Mouse (Mus musculus) stomach, embryonic 15.5 days (tissue): ENCODE data around the gene Hexa. TPM values are rescaled to one million over a fixed set of nuclear protein-coding genes. Genes with fewer than 3 reads are reported as not detected.

Experiments
- ATAC-seq: fragments of 200-750 bp; cut with Nextera tagmentation; 2 replicates; pipeline ENCODE4 v1.8.0; 2017; ENCODE audit warnings: low read depth, moderate number of reproducible peaks, moderate TSS enrichment; ENCODE audit not compliant: insufficient read depth, low FRiP score
- H3K27ac ChIP-seq: fragments of 300-500 bp; sonication (generic); 2 replicates; pipeline ENCODE4 v1.5.1; 2015; ENCODE audit warnings: mild to moderate bottlenecking, inconsistent platforms
- H3K27me3 ChIP-seq: fragments of 300-500 bp; sonication (generic); replicated peaks from 2 replicates; pipeline ENCODE4 v1.6.1; 2015; ENCODE audit warnings: inconsistent platforms
- H3K36me3 ChIP-seq: fragments of 300-500 bp; sonication (generic); 2 replicates; pipeline ENCODE4 v1.6.1; 2015; ENCODE audit warnings: inconsistent platforms
- H3K4me1 ChIP-seq: fragments of 300-500 bp; sonication (generic); 2 replicates; pipeline ENCODE4 v1.6.1; 2015; ENCODE audit warnings: inconsistent platforms
- H3K4me2 ChIP-seq: fragments of 300-500 bp; sonication (generic); 2 replicates; pipeline ENCODE4 v1.6.1; 2015; ENCODE audit warnings: mild to moderate bottlenecking, inconsistent platforms
- H3K4me3 ChIP-seq: fragments of 300-500 bp; sonication (generic); replicated peaks from 2 replicates; pipeline ENCODE4 v1.5.1; 2015; ENCODE audit warnings: inconsistent platforms
- H3K9ac ChIP-seq: fragments of 300-500 bp; sonication (generic); 2 replicates; pipeline ENCODE4 v1.6.1; 2015; ENCODE audit warnings: inconsistent platforms
- H3K9me3 ChIP-seq: fragments of 300-500 bp; sonication (generic); 2 replicates; pipeline ENCODE4 v1.6.1; 2016; ENCODE audit warnings: inconsistent platforms
- WGBS: fragments of 180-500 bp; shearing (Covaris S2); methylation state at CpG from one replicate; pipeline ENCODE4 v1.1.7; 2015; 5-methylcytosine and 5-hydroxymethylcytosine counted together
- polyA plus RNA-seq: library from polyadenylated mRNA; unstranded; fragments of >200 nt; fragmentation: Nextera tagmentation; extraction: Ambion mirVana; gene quantifications from 2 replicates; pipeline ENCODE4 v1.2.1, GENCODE M21; 2015

Hexa gene
- polyA plus RNA-seq, 1 experiment from 2014 or later = 77.4 TPM

DNA sequence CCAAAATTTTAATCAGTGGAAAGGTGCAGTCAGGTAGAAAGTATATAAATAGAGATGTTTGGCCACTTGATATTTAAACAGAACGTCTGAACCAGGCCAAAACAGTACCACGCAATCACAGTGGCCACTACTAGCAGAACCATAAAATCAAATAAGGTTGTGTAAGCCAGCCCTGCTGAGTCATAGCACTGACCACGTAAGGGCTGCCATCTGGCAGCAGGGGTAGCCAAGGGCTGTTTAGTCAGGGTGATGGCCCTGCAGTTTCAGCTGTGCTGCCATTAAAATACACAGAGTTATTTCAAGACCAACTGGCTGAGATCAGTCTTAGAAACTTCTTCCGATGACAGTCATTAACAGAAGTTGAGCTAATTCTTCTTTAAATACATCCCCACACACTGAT, 5.5 kb upstream of the Hexa start:
- Histone ChIP-seq H3K27ac (no peak overlapping the region), H3K4me2 (no peak overlapping the region), H3K27me3 (no peaks in the 10 kb centered on the region), H3K4me3 (no peak overlapping the region), H3K36me3 (no peaks in the 10 kb centered on the region), H3K4me1 (no peaks in the 10 kb centered on the region), H3K9ac (no peak overlapping the region), H3K9me3 (no peaks in the 10 kb centered on the region)
- no peak for ATAC-seq
- 71% methylated on average over 4 of the region's 4 CpGs for WGBS

GRCm38 (mm10) chr9:59537651-59538050, 1.7 kb upstream of the Hexa start:
- H3K36me3 ChIP-seq = no peaks in the 10 kb centered on the region
- H3K4me1 ChIP-seq = no peaks in the 10 kb centered on the region
- H3K27ac ChIP-seq = no peak overlapping the region
- H3K4me2 ChIP-seq = no peak overlapping the region
- H3K9ac ChIP-seq = no peak overlapping the region
- ATAC-seq = no peak
- H3K9me3 ChIP-seq = no peaks in the 10 kb centered on the region
- H3K4me3 ChIP-seq = no peak overlapping the region
- no peaks in the 10 kb centered on the region for H3K27me3 ChIP-seq
- 78% methylated on average over 3 of the region's 3 CpGs for WGBS

- Histone ChIP-seq H3K9ac (no peak overlapping the region), H3K9me3 (no peaks in the 10 kb centered on the region), H3K4me1 (no peaks in the 10 kb centered on the region), H3K27me3 (no peaks in the 10 kb centered on the region), H3K27ac (no peak overlapping the region), H3K4me3 (no peak overlapping the region; the same call in 1 of the 2 replicates), H3K36me3 (no peaks in the 10 kb centered on the region), H3K4me2 (no peak overlapping the region)
- ATAC-seq = no peak
- WGBS = 89% methylated on average over 6 of the region's 6 CpGs
These were observed 2.3 kb downstream of the Hexa start for GRCm38 (mm10) chr9:59541617-59542016.

DNA sequence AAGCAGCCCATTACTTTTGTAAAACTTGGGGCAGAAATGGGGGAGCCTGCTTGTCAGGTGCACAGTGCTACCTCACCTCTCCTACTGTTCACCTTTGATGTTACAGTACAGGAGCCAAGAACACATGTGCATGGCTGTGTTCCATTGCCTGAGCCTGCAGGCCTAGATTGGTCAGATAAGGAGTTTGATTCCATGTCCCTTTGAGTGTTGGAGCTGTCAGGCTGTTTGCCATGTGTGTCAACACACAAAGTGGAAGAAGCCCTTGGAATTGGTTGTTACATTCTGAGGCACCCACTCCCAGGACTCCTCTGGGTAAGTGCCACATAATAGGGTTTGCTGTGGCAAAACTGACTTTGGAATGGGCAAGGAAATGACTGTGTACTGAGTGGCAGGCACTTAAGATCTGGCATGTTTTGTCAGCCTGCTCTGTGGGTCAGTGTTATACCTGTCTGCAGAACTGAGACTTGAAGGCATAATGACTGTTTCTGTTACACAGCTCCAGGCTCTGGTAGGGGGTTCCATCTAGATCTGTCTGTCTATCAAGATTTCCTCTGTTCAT, 3.5 kb downstream of the Hexa start:
- H3K9ac ChIP-seq = no peak overlapping the region
- no peaks in the 10 kb centered on the region for H3K27me3 ChIP-seq
- no peaks in the 10 kb centered on the region for H3K9me3 ChIP-seq
- no peak overlapping the region for H3K4me3 ChIP-seq
- H3K4me2 ChIP-seq = no peak overlapping the region
- ATAC-seq = no peak
- H3K27ac ChIP-seq = no peak overlapping the region
- no peaks in the 10 kb centered on the region for H3K36me3 ChIP-seq
- no peaks in the 10 kb centered on the region for H3K4me1 ChIP-seq

DNA sequence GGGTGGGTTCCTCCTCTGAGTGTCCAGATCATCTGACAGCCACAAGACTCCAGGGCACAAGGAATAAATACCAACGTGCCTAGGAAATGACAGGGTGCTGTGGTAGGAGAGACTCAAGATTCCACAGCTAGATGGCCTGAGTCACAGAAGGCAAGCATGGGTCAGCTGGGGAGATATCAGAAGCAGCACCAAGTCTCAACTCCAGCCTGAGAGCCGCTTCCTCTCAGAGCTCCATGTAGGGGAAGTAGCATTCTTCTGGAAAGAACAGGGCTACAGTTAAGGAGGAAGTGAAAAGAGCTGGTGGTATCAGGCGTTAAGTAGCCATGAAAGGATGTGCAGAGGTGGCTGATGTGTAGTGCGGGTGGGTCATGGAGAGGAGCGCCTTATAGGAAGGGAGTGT, 5.4 kb downstream of the Hexa start:
- 72% methylated on average over 5 of the region's 5 CpGs for WGBS

DNA sequence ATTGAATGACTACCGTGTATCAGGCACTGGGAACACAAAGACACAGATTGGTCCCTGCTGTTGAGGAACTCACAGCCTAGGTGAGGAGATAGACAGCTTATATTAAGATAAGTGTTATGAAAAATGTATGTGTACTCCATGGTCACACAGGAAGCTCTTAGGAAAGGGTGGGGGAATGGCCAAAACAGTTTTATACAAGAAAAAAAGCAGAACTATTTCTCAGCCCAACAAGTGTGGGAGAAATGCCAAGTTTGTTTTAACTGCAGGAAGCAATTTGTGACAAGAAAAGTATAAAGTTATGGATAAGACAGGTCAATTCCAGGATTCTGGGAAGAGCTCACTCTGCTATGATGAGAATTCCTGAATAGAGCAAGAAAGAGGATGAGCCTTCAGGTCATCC, 8.5 kb downstream of the Hexa start:
- ATAC-seq = no peak
- H3K4me2 ChIP-seq = no peak overlapping the region
- no peaks in the 10 kb centered on the region for H3K4me1 ChIP-seq
- no peaks in the 10 kb centered on the region for H3K27me3 ChIP-seq
- WGBS = 87% methylated on average over 1 of the region's 1 CpGs
- H3K36me3 ChIP-seq = no peaks in the 10 kb centered on the region
- no peak overlapping the region for H3K9ac ChIP-seq
- no peak overlapping the region for H3K27ac ChIP-seq
- no peak overlapping the region for H3K4me3 ChIP-seq
- H3K9me3 ChIP-seq = no peaks in the 10 kb centered on the region

More for the DNA sequence above, 5.4 kb downstream of the Hexa start:
- no peaks in the 10 kb centered on the region for H3K9me3 ChIP-seq
- no peak overlapping the region for H3K4me3 ChIP-seq
- H3K36me3 ChIP-seq = no peaks in the 10 kb centered on the region
- H3K9ac ChIP-seq = no peak overlapping the region
- H3K4me2 ChIP-seq = no peak overlapping the region
- H3K27ac ChIP-seq = no peak overlapping the region
- no peaks in the 10 kb centered on the region for H3K4me1 ChIP-seq
- no peaks in the 10 kb centered on the region for H3K27me3 ChIP-seq
- no peak for ATAC-seq

DNA sequence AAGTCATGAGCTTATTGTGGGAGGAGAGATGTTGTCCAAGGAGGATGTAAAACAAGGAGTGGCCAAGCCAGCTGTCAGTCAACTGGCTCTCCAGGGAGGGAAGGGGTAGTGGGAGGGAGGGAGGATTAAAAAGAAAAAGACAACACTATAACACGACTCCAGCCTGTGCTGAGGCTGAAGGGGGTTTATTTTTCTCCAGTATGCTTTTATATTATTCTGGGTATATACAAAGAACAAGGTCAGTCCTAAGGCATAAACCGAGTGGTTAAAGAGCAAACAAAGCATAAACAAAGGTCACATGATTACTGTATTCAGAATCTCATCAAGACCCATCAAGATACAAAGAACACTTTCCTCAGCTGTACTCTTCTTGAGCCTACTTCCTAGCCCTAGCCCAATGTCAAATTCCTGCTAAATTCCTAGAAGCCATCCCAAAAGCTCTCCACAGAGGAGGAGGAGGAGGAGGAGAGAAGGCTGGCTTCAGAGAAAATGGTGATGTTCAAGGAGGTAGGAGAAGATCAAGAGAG, 9.7 kb downstream of the Hexa start:
- no peak overlapping the region for H3K9ac ChIP-seq
- no peak overlapping the region for H3K27ac ChIP-seq
- no peaks in the 10 kb centered on the region for H3K36me3 ChIP-seq
- no peak overlapping the region for H3K4me3 ChIP-seq
- H3K27me3 ChIP-seq = no peaks in the 10 kb centered on the region
- no peak overlapping the region for H3K4me2 ChIP-seq
- ATAC-seq = no peak
- H3K4me1 ChIP-seq = no peaks in the 10 kb centered on the region
- WGBS = 55% methylated on average over 2 of the region's 2 CpGs
- no peaks in the 10 kb centered on the region for H3K9me3 ChIP-seq

GRCm38 (mm10) chr9:59550077-59550476, 10.7 kb downstream of the Hexa start:
- no peaks in the 10 kb centered on the region for H3K9me3 ChIP-seq
- H3K4me2 ChIP-seq = no peak overlapping the region
- no peak overlapping the region for H3K4me3 ChIP-seq
- H3K27ac ChIP-seq = no peak overlapping the region
- 80% methylated on average over 4 of the region's 4 CpGs for WGBS
- no peaks in the 10 kb centered on the region for H3K36me3 ChIP-seq
- H3K9ac ChIP-seq = no peak overlapping the region
- no peaks in the 10 kb centered on the region for H3K4me1 ChIP-seq
- ATAC-seq = no peak
- no peaks in the 10 kb centered on the region for H3K27me3 ChIP-seq

- H3K9ac ChIP-seq = no peak overlapping the region
- H3K27ac ChIP-seq = no peak overlapping the region
- H3K27me3 ChIP-seq = no peaks in the 10 kb centered on the region
- H3K4me2 ChIP-seq = no peak overlapping the region
- H3K9me3 ChIP-seq = no peaks in the 10 kb centered on the region
- H3K4me3 ChIP-seq = no peak overlapping the region
- H3K36me3 ChIP-seq = no peaks in the 10 kb centered on the region
- H3K4me1 ChIP-seq = no peaks in the 10 kb centered on the region
- no peak for ATAC-seq
- WGBS = 68% methylated on average over 5 of the region's 5 CpGs
These were observed 11.7 kb downstream of the Hexa start for GRCm38 (mm10) chr9:59551017-59551416.

DNA sequence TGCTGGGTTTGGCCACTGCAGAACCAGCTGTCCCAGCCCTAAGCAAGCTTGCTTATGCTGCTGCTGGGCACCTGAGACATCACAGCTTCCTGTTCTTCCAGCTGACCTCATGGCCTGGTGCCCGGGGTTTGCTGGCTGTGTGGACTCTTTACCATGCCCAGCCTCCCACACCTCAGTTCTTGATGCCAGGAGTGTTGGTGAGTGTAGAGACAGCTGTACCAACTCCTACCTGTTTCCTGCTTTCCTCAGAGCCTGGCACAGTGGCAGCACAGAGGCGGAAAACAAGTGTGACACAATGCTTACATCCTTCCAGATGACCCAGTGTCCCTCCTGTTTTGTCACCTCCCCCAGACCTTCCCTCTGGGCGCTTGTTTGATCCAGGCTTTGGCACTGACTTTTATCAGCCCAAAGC, 12.3 kb downstream of the Hexa start:
- no peak overlapping the region for H3K4me3 ChIP-seq
- no peaks in the 10 kb centered on the region for H3K36me3 ChIP-seq
- no peak overlapping the region for H3K4me2 ChIP-seq
- H3K9ac ChIP-seq = no peak overlapping the region
- no peaks in the 10 kb centered on the region for H3K4me1 ChIP-seq
- no peak for ATAC-seq
- H3K27me3 ChIP-seq = no peaks in the 10 kb centered on the region
- H3K9me3 ChIP-seq = no peaks in the 10 kb centered on the region
- H3K27ac ChIP-seq = no peak overlapping the region
- WGBS = 66% methylated on average over 3 of the region's 3 CpGs

DNA sequence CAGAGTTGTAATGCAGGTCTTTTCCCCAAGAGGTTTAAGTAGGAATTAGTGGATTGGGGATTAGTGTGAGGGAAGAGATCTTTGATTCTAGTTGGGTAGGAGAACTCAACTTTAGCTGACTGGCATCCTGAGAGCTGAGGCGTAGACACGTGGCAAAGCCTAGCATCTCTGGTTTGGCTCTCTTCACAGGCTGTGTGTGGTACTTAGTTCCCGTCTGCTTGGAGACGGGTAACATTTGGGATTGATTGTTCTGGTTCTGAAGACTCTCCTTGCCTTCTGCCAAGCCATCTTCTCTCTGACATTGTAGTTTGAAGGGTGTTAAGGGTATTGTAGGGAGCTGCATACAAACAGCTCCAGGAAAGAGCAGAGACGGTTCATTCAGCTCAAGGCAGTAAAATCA, 13.3 kb downstream of the Hexa start:
- Histone ChIP-seq H3K27ac (no peak overlapping the region), H3K4me1 (no peaks in the 10 kb centered on the region), H3K36me3 (0 out of 2 replicates have a peak, but pooled peaks cover 6% of the 10 kb centered on the region), H3K27me3 (no peaks in the 10 kb centered on the region), H3K4me3 (no peak overlapping the region), H3K9me3 (no peaks in the 10 kb centered on the region), H3K4me2 (no peak overlapping the region), H3K9ac (no peak overlapping the region)
- ATAC-seq = no peak
- WGBS = 89% methylated on average over 5 of the region's 5 CpGs

- ATAC-seq = no peak
- Histone ChIP-seq H3K9me3 (no peaks in the 10 kb centered on the region), H3K27ac (no peak overlapping the region), H3K36me3 (0 out of 2 replicates have a peak, but pooled peaks cover 6% of the 10 kb centered on the region), H3K4me2 (no peak overlapping the region), H3K4me3 (no peak overlapping the region), H3K27me3 (no peaks in the 10 kb centered on the region), H3K9ac (no peak overlapping the region), H3K4me1 (no peaks in the 10 kb centered on the region)
- 75% methylated on average over 4 of the region's 4 CpGs for WGBS
These were observed 14.4 kb downstream of the Hexa start for GRCm38 (mm10) chr9:59553719-59554118.

GRCm38 (mm10) chr9:59565600-59565999, 26.3 kb downstream of the Hexa start:
- H3K9ac ChIP-seq = no peak overlapping the region
- WGBS = 25% methylated on average over 4 of the region's 4 CpGs
- no peaks in the 10 kb centered on the region for H3K9me3 ChIP-seq
- H3K4me1 ChIP-seq = peaks cover 3% of the 10 kb centered on the region; the same call in 1 of the 2 replicates
- ATAC-seq = no peak
- H3K4me2 ChIP-seq = no peak overlapping the region
- H3K4me3 ChIP-seq = no peak overlapping the region
- H3K27me3 ChIP-seq = no peaks in the 10 kb centered on the region
- H3K27ac ChIP-seq = no peak overlapping the region
- peaks cover 16% of the 10 kb centered on the region; the same call in 1 of the 2 replicates for H3K36me3 ChIP-seq
